Mouse (Mus musculus): Measurements from ENCODE around the gene Srsf5.
"Not testable (repeated sequence)": the region's sequence is repeated elsewhere in the genome, so short reads cannot be mapped to it uniquely, and the experiment has no call there.

Gene Srsf5

GRCm38 (mm10) chr12:80945334-80945995 is at the start of gene Srsf5:
TSS of gene Srsf5 (plus strand) at chr12:80945504.
- DNase-seq (ENCODE audit: low spot score) = peak; percentile 97

- no peak for DNase-seq (ENCODE audit: low spot score)
Measured at GRCm38 (mm10) chr12:80909631-80910030, 35.7 kb upstream of the Srsf5 start.

GRCm38 (mm10) chr12:80917764-80918163 is 27.5 kb upstream of the Srsf5 start:
- DNase-seq (ENCODE audit: low spot score) = no peak

- no peak for DNase-seq (ENCODE audit: low spot score)
Measured at GRCm38 (mm10) chr12:80921301-80921700, 24.0 kb upstream of the Srsf5 start.

- DNase-seq (ENCODE audit: low spot score) = no peak
Measured at GRCm38 (mm10) chr12:80922869-80923268, 22.4 kb upstream of the Srsf5 start.

GRCm38 (mm10) chr12:80923602-80924001 is 21.7 kb upstream of the Srsf5 start:
- DNase-seq (ENCODE audit: low spot score) = no peak

- DNase-seq (ENCODE audit: low spot score) = no peak
Measured at GRCm38 (mm10) chr12:80924205-80924604, 21.1 kb upstream of the Srsf5 start.

GRCm38 (mm10) chr12:80925919-80926318 is 19.4 kb upstream of the Srsf5 start:
- DNase-seq (ENCODE audit: low spot score) = peak; percentile 49

GRCm38 (mm10) chr12:80926550-80926949 is 18.8 kb upstream of the Srsf5 start:
- DNase-seq (ENCODE audit: low spot score) = no peak

GRCm38 (mm10) chr12:80927518-80927917 is 17.8 kb upstream of the Srsf5 start:
- no peak for DNase-seq (ENCODE audit: low spot score)

GRCm38 (mm10) chr12:80928881-80929280 is 16.4 kb upstream of the Srsf5 start:
- DNase-seq (ENCODE audit: low spot score) = no peak

- no peak for DNase-seq (ENCODE audit: low spot score)
Measured at GRCm38 (mm10) chr12:80930141-80930540, 15.2 kb upstream of the Srsf5 start.

GRCm38 (mm10) chr12:80931402-80932140 is 13.7 kb upstream of the Srsf5 start:
- no peak for DNase-seq (ENCODE audit: low spot score)

- no peak for DNase-seq (ENCODE audit: low spot score)
Measured at GRCm38 (mm10) chr12:80932865-80933264, 12.4 kb upstream of the Srsf5 start.

- no peak for DNase-seq (ENCODE audit: low spot score)
Measured at GRCm38 (mm10) chr12:80936751-80937150, 8.6 kb upstream of the Srsf5 start.

- DNase-seq (ENCODE audit: low spot score) = no peak
Measured at GRCm38 (mm10) chr12:80937331-80938029, 7.8 kb upstream of the Srsf5 start.

- no peak for DNase-seq (ENCODE audit: low spot score)
Measured at GRCm38 (mm10) chr12:80938642-80939041, 6.7 kb upstream of the Srsf5 start.

GRCm38 (mm10) chr12:80939165-80939564 is 6.1 kb upstream of the Srsf5 start:
- DNase-seq (ENCODE audit: low spot score) = no peak

- DNase-seq (ENCODE audit: low spot score) = no peak
Measured at GRCm38 (mm10) chr12:80941886-80942285, 3.4 kb upstream of the Srsf5 start.

GRCm38 (mm10) chr12:80943395-80943794 is 1.9 kb upstream of the Srsf5 start:
- DNase-seq (ENCODE audit: low spot score) = no peak

- peak; percentile 47 for DNase-seq (ENCODE audit: low spot score)
Measured at GRCm38 (mm10) chr12:80944204-80944603, 1.1 kb upstream of the Srsf5 start.

- DNase-seq (ENCODE audit: low spot score) = not testable (repeated sequence)
Measured at GRCm38 (mm10) chr12:80944963-80945333, 356 bp upstream of the Srsf5 start.

GRCm38 (mm10) chr12:80945996-80946355 is 672 bp downstream of the Srsf5 start:
- DNase-seq (ENCODE audit: low spot score) = peak; percentile 92

Measured in adipocyte (in vitro differentiated cells).